In genomic region chr15:100847193-100847592, GRCm38 (mm10) we compare ENCODE assay signal across 14 mouse cellular contexts. TPM values are rescaled to one million over a fixed set of nuclear protein-coding genes. Genes with fewer than 3 reads are reported as not detected.
DNase-seq lines count a peak whose midpoint lies in the region; ATAC-seq and TF ChIP-seq lines count a peak whose summit lies in the region.
"Had no signal": no experiment of that assay in that cellular context is flagged by ENCODE, and none has a peak within 500 bp of the region (broad histone marks: within the 10 kb centered on the region; RNA-seq: fewer than 3 reads in every experiment).

No protein-coding gene starts in this region.

- TF ChIP-seq POLR2A in kidney, adult 2 months (IDR thresholded peaks at IDR 0.05; ENCODE audit: low read depth, low read length): no peak
- no peak for TF ChIP-seq POLR2A in thymus, adult 2 months (IDR thresholded peaks at IDR 0.05; ENCODE audit: control insufficient read depth, extremely low read depth, insufficient read depth, low read length, poor library complexity)

- in situ Hi-C loops in Patski (cut with MboI; ENCODE audit: low pct_unique_long_range_greater_than_20kb): no loop called here

- H3K4me1 ChIP-seq in kidney, adult 2 months (ENCODE audit: control insufficient read depth, insufficient read depth, low read length): no peaks in the 10 kb centered on the region
- peaks cover 23% of the 10 kb centered on the region for H3K4me1 ChIP-seq in thymus, adult 2 months (replicated peaks; ENCODE audit: control insufficient read depth, insufficient read depth, low read length)
- H3K4me1 ChIP-seq: heart, embryonic 15.5 days had no signal

- no peaks in the 10 kb centered on the region for H3K27me3 ChIP-seq in kidney, adult 2 months (replicated peaks; ENCODE audit: control insufficient read depth, insufficient read depth, low read length)
- no peaks in the 10 kb centered on the region for H3K27me3 ChIP-seq in thymus, adult 2 months (ENCODE audit: control insufficient read depth, insufficient read depth, low read length)
- no peaks in the 10 kb centered on the region for H3K27me3 ChIP-seq in Patski
- H3K27me3 ChIP-seq: heart, embryonic 15.5 days; hindbrain, embryonic 13.5 days had no signal

- CTCF ChIA-PET in Patski (lab: Charles Lee): no interaction called here

- no peaks in the 10 kb centered on the region for H3K36me3 ChIP-seq in kidney, adult 2 months (ENCODE audit: control insufficient read depth, insufficient read depth, low read length)
- no peaks in the 10 kb centered on the region for H3K36me3 ChIP-seq in thymus, adult 2 months (ENCODE audit: control insufficient read depth, insufficient read depth, low read length)
- H3K36me3 ChIP-seq: G1E; heart, embryonic 15.5 days; hindbrain, embryonic 13.5 days had no signal

- 0 out of 2 replicates have a peak, but pooled peaks have one; percentile 18 for TF ChIP-seq CTCF in kidney, adult 2 months (conservative IDR thresholded peaks at IDR 0.05; ENCODE audit: insufficient read depth, insufficient read length, low read depth, low read length)
- peak; percentile 43; the same call in 1 of the 2 replicates for TF ChIP-seq CTCF in thymus, adult 2 months (IDR thresholded peaks at IDR 0.05; ENCODE audit: borderline replicate concordance, control insufficient read depth, extremely low read depth, insufficient read depth, low read length, poor library complexity)
- TF ChIP-seq CTCF in Patski (IDR thresholded peaks at IDR 0.05): peak; percentile 49

- no peak overlapping the region for H3K27ac ChIP-seq in kidney, adult 2 months (ENCODE audit: insufficient read depth, low read depth, low read length)
- no peak overlapping the region for H3K27ac ChIP-seq in thymus, adult 2 months (ENCODE audit: control insufficient read depth, insufficient read depth, low read length)
- H3K27ac ChIP-seq: heart, embryonic 15.5 days; hindbrain, embryonic 13.5 days had no signal

- 86% methylated on average over 6 of the region's 6 CpGs for WGBS in kidney, adult 2 months
- WGBS in thymus, adult 2 months: 94% methylated on average over 6 of the region's 6 CpGs

- H3K4me3 ChIP-seq in kidney, adult 2 months (ENCODE audit: insufficient read depth, low read depth, low read length): no peak overlapping the region
- H3K4me3 ChIP-seq in thymus, adult 2 months (ENCODE audit: control insufficient read depth, insufficient read depth, low read length): no peak overlapping the region
- H3K4me3 ChIP-seq: heart, embryonic 15.5 days; hindbrain, embryonic 13.5 days had no signal

- POLR2A ChIA-PET in Patski (lab: Charles Lee): no interaction called here

- no peak for DNase-seq in kidney, adult 2 months
- DNase-seq in kidney, adult 9 months: no peak
- DNase-seq in thymus, adult 2 months: no peak
- DNase-seq in thymus, adult 18-20 months: no peak
- no peak for DNase-seq in Patski (ENCODE audit: low read depth, low spot score)
- peak; percentile 36 for DNase-seq in thymus, postnatal 4 days
- DNase-seq in layer of hippocampus, postnatal 36 days: no peak
- DNase-seq: cerebellum, adult 18-20 months; gastrocnemius, postnatal 36 days; kidney, adult 8-10 months; right cerebral cortex, postnatal 25 days had no signal

- no peak for ATAC-seq in Patski

RNA-seq across cellular contexts. Expression of gene Scn8a, which starts 22.5 kb away (rescaled TPM):
- polyA plus RNA-seq in kidney, adult 2 months (2012; rRNA removed): 0.45 TPM in 2 replicates
- 0.20 and 0.60 TPM in 2 replicates for polyA plus RNA-seq in thymus, adult 2 months (2012; rRNA removed)
- 13.2 TPM for polyA plus RNA-seq in Patski (2021)
- total RNA-seq in layer of hippocampus, postnatal 36 days (2021): 100 to 1,000 TPM; 223 to 249 TPM
- polyA plus RNA-seq: G1E had no signal
